Mouse (Mus musculus) embryo, embryonic 10 days (tissue): ENCODE data around the gene Naf1.

Source experiments
- DNase-seq: peaks from one replicate; pipeline ENCODE4 v3.0.0-alpha.2; 2015; ENCODE audit warnings: low spot score

Gene Naf1

GRCm38 (mm10) chr8:66860023-66860422, at the start of gene Naf1:
Gene Naf1, plus strand, starts transcription at chr8:66860217.
- DNase-seq = peak; percentile 99

- peak; percentile 53 for DNase-seq
Measured at GRCm38 (mm10) chr8:66860921-66861588, 1.0 kb downstream of the Naf1 start.

DNA sequence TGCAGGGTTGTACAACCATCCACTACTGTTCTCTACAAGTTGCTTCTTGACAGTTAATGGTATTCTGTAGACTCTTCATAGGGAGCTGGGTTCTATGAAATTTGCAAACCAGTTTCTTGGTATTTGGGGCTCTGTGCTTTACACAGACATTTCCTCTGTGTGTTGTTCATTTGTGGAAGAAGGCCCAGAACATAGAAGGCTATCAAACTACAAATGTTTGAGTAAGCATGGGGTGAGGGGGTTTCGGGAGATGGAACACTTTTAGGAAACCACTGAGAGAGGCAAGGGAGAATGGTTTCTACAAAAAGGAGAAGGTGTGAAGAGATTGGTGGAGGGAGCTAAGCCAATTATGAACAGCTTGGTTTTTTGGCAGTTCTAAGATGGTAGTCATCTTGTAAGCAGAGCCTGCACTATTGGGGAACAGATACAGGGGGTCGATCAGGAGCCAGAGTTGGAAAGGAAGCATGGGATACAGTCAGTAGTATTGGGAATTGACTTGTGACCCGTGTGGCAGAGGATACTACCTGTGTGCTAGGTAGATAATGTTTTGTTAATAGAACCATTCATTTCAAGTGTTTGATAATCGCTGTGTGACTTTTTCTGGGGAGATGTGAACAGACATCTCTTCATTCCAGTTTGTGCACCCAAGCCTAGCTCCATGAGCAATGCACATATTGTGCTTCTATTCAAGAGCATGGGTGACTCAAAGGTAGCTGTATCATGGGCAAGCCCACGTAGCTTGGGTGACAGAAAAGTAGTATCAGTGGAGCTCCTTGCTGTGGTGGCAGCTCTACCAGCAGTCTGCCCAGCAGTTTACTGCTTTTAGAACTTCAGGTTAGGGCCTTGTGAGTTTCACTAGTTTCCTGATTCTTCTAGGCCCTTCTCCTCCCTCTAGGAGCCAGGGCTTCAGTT, 1.8 kb downstream of the Naf1 start:
- DNase-seq = peak; percentile 4

DNA sequence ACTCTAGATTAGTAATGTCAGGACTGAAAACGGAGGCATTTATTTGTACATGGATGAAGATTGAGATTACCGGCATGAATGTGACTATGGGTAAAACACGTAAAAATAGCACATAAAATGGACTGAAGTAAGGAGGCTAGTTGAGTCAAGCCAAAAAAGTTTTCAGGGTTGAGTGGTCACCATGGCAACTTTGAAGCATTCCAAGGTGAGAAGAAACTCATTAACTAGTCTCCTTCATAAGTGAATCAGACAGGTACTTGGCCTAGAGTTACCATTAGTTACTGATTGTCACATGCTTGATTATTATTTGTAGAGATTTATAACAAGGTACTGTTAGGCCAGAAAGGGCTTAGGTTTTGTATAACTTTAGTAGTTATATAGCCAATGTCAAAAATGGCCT, 3.7 kb downstream of the Naf1 start:
- DNase-seq = no peak

- no peak for DNase-seq
Measured at GRCm38 (mm10) chr8:66865120-66865519, 5.1 kb downstream of the Naf1 start.

- no peak for DNase-seq
Measured at GRCm38 (mm10) chr8:66867679-66868078, 7.7 kb downstream of the Naf1 start.

GRCm38 (mm10) chr8:66869211-66869932, 9.4 kb downstream of the Naf1 start:
- DNase-seq = peak; percentile 5

DNA sequence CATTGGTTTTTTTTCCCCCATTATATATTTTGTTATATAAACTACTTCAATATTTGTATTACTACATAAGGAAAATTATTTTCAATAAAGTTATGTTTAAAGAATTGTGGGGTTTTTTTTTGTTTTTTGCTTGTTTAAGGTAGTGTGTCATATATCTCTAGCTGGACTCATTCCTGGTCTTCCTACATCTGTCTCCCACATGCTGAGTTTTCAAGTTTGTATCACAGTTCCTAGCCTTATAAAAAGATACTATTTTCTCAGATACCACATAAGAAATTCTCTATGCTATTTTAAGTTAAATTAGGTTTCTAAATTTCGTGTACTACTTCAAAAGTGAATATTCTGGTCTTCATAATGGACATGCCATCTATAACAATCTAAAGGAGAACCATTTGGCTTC, 23.8 kb downstream of the Naf1 start:
- DNase-seq = no peak

DNA sequence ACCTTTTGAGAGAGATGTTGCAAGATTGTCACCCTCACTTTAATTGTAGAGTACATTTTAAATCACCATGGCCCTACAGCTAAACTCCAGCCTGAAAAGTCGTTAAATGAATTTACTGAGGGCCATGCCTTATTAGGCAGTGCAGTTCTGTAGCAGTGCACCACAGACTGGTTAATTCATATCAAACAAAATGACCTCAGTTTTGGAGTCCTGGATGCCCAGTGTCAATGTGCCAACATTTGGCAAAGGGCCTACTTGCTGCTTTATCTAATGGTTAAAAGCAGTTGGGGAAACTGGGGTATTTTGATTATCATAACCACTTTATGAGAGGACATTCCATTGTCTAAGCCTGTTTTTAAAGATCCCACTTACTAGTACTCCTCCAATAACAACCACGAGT, 31.9 kb downstream of the Naf1 start:
- DNase-seq = no peak

GRCm38 (mm10) chr8:66905000-66905399, 45.0 kb downstream of the Naf1 start:
- no peak for DNase-seq

GRCm38 (mm10) chr8:66905557-66905956, 45.5 kb downstream of the Naf1 start:
- DNase-seq = no peak

- no peak for DNase-seq
Measured at GRCm38 (mm10) chr8:66906116-66906515, 46.1 kb downstream of the Naf1 start.

GRCm38 (mm10) chr8:66910684-66911083, 50.7 kb downstream of the Naf1 start:
- DNase-seq = no peak

DNA sequence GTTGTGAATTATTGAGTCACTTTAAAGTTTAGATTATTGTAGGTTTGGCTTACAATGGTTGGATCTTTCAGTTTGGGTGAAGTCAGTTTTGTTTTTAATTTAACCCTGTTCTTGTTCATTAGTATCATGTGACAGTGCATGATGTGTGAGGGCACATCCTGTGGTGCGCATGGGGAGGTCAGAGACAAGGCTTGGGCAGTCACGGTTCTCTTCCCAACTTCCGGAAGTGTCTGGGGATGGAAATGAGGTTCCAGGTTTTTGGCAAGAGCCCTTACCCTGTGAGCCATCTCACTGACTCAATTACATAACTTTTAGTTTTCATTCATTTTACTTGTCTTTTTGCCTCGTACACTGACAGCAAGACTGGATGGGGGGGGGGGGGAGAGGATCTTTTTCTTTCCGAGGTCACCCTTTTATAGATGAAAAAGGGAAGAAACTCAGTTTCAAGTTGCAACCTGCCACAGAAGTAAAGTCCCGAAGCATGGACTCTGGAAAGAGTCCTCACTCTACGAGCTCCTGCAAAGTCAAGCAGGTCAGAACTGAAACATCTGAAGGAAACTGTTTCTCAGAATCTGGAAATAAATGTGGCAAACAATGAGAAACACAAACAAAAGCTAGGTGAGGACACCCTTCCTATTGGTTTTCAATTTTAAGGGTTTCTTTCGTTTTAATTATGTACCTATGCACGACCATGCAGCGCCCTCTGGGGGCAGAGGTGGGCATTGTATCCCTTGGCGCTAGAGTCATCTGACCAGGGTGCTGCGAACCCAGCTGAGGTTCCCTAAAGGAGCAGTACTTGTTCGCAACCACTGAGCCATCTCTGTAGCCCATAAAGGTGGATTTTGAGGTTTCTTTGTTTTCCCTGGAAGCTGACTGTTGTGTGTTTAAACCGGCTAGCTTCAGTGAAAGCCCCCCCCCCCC, 53.9 kb downstream of the Naf1 start:
- peak; percentile 33 for DNase-seq

DNA sequence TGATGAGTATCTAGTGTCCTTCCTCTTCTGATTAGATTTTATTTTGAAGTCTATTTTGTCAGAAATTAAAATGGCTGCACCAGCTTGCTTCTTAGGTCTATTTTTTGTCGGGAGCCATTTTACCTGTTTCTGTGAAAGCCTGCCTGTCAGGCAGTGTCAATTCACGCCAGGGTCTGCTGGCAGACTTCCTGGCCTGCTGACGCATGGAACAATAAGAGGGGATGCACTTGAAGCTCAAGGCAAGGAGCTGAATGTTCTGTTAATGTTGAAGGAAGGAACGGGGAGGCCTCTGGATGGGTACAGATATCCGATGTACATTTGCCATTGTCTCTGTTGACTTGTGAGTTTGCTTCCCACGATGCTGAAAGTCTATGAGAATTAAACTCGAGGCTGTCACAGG, 56.0 kb downstream of the Naf1 start:
- no peak for DNase-seq

GRCm38 (mm10) chr8:66917695-66918467, 57.9 kb downstream of the Naf1 start:
- no peak for DNase-seq

DNA sequence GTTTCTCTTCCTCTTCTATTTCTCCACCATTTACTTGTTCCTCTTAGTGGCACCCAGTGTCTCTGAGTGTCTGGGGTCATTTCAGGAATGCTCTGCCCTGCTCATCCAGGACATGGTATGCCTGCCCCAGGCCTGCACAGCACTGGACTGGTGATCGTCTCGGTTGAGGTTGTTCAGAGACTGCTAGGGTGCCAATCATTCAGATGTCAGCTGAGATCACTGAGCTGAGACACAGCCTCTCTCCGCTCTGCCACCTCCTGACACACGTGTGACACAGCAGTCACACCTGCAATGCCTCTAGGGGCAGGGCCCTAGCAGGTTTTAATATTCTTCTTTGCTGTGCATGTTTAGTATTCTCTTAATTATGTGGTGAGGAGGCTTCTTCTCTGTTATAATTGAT, 58.5 kb downstream of the Naf1 start:
- DNase-seq = peak; percentile 4

DNA sequence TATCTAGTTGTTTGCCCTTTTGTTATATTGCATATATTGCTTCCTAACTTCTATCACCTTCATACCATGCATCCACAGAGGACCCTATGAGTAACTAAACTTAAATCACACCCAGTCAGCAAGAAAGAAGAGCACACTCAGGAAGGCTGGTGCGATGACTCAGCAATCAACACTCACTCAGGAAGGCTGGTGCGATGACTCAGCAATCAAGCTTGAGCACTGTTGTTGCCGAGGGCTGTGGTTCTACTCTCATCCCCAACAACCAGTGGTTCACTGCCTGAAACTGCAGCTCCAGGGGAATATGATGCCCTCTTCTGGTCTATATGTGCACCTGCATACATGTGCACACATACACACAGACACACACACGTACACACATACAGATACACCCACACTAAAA, 73.7 kb downstream of the Naf1 start:
- DNase-seq = no peak

DNA sequence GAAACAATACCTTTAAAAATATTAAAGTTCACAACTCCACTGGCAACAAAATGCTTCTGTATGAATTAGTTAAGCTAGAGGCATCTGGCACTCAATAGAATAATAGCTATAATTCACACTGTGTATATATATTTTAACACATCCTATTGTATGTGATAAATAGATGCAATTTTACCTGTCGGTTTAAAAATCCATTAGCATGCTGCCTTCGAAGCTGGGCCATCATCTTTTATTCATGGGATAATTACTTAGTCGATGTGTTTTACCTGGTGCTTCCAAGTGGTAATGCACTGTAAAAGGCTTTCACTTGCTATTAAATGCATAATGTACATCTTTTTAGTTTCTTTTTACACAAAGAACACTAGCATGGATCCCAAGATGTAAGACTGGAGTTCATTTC, 76.2 kb downstream of the Naf1 start:
- DNase-seq = no peak
